Mouse (Mus musculus) bone marrow, adult 2 months (tissue): Measurements from ENCODE around the gene Slc15a1.

ENCODE experiments used
- CTCF ChIP-seq: fragments of 200-500 bp; IDR thresholded peaks from 2 replicates; pipeline ENCODE4 v1.5.1; 2011; ENCODE audit warnings: low read length, control low read depth; ENCODE audit not compliant: control insufficient read depth, insufficient read depth
- POLR2A ChIP-seq: fragments of 200-500 bp; IDR thresholded peaks from 2 replicates; pipeline ENCODE4 v1.6.1; 2011; ENCODE audit warnings: low read depth, mild to moderate bottlenecking, control low read depth, low read length, borderline replicate concordance; ENCODE audit not compliant: control insufficient read depth

DNA sequence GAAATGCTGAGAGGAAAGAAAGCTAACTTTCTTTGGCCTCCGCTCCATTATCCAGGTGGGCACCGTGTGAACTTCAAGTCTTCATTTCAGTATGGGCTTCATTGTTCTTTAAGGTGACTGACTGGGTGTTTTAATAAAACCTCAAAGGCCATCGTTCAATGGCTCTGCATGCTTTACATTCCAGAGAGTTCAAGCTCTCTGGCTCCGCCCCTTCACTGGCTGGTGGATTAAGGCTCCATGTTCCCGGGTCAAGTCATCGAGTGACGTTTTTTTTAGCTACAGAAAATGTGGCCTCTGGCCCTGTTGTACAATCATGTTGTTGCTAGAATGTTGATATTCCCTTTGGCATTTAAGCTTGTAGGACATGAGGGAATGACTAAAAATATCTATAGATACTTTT lies 42.7 kb upstream of the Slc15a1 start:
- TF ChIP-seq POLR2A = no peak
- no peak for TF ChIP-seq CTCF
